Mouse (Mus musculus) liver, embryonic 14.5 days (tissue): ENCODE measurements around the gene Ppp1r12b.

Experiments used
- CTCF ChIP-seq: IDR thresholded peaks from 2 replicates; pipeline ENCODE4 v1.5.1; 2016; ENCODE audit warnings: antibody characterized with exemption, low read depth, control low read depth
- EP300 ChIP-seq: IDR thresholded peaks from 2 replicates; pipeline ENCODE4 v1.6.1; 2016; ENCODE audit warnings: antibody characterized with exemption, low read depth

DNA sequence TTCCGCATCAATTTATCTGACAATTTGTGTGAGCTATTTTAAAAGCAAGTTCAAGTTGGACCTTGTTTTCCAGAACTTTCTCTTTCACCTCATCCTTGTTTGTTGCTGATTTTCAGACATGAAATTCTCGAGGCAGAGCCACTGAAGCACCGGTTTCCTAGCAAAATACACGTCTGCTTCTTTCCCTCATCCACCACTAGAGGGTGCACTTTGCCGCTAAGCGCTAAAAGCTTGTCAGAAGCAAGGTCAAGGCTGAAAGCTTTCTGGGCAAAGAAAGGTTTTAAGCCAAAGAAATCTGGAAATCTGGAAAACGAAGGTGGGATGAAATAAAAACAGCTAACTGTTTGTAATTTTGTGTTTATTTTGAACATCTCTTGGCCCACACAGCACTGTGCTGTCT, 33.6 kb upstream of the Ppp1r12b start:
- peak; percentile 89 for TF ChIP-seq CTCF
- TF ChIP-seq EP300: no peak
